Mouse (Mus musculus): ENCODE measurements around the gene Elovl5.
"Not testable (repeated sequence)": the region's sequence is repeated elsewhere in the genome, so short reads cannot be mapped to it uniquely, and the experiment has no call there.

The Elovl5 gene

GRCm38 (mm10) chr9:77991650-77992049, 74.5 kb downstream of the Elovl5 start:
- intact Hi-C loops (cut with DNase I) = no loop called here

- intact Hi-C loops (cut with DNase I) = no loop called here
Measured at GRCm38 (mm10) chr9:77992276-77992675, 75.1 kb downstream of the Elovl5 start.

GRCm38 (mm10) chr9:77993101-77993500, 75.9 kb downstream of the Elovl5 start:
- intact Hi-C loops (cut with DNase I) = no loop called here

DNA sequence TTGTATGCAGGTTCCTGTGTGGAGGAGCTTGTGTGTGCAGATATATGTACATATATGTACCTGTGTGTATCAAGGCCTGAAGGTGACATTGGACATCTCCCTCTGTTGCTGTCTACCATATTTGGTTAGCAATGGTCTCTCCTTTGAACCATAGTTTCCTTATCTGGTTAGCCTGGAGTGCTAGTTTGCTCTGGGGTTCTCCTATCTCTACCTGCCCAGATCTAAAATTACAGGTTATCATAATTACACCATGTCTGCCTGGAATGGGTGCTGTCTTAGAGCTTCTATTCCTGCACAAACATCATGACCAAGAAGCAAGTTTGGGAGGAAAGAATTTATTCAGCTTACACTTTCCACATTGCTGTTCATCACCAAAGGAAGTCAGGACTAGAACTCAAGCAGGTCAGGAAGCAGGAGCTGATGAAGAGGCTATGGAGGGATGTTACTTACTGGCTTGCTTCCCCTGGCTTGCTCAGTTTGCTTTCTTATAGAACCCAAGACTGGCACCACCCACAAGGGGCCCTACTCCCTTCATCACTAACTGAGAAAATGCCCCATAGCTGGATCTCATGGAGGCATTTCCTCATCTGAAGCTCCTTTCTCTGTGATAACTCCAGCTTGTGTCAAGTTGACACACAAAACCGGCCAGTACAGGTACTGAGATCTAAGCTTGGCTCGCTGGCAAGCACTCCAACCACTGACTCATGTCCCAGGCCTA, 76.5 kb downstream of the Elovl5 start:
- intact Hi-C loops (cut with DNase I) = not testable (repeated sequence)

DNA sequence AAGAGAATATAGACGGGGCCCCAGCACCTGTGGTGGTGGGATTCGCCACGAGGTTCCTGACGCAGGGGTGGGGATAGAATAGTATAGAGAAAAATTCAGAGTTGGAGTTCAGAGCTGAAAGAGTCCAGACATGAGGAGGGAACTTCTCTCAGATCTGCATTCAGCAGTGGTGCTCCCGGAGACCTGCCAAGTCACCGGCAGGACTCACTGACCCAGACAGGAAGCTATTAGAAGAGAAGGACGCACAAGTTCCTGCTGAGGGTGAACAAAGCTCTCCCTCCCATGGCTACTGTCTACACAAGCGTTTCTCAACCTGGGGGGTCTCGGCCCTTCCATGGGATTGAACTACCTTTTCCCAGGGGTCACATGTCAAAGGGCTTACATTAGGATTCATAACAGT, 78.1 kb downstream of the Elovl5 start:
- intact Hi-C loops (cut with DNase I) = no loop called here

DNA sequence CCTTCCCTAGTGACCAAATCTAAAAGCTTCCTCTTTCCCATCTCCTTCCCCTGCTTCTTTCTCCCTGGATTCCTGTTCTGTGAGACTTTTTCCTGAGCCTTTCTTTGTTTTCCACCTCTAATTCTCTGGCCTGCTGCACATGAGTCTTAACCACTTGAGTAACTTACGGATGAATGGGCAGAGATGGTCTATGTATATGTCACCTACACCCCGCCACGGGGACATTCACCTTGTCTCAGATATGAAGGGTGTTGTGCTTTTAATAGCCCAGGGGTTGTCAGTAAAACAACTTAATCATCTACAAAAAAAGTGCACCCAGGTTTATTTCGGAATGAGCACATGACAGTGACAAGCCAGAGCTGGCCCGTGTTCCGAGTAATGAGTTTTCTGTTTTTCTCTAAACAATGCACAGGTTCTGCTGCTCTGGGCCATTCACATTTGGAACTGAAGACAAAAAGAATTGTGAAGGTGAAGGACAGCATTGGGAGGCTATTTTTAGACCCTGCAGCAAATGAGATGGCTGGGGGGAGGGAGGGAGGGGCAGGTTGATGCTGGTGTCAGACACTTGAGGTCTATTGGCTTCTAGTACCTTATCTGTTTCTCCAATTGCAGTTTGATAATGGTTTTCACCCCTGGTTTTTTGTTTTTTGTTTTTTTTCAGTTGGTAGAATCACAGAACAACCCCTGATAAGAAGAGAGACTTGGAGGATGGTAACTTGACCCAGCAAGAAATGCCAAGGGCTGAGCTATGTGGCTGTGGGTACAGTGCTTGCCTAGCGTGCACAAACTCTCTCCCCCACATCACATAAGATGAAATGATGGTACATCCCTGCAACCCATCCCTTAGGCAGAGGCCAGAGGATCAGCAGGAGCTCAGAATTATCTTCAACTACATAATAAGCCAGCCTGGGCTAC, 83.7 kb downstream of the Elovl5 start:
- intact Hi-C loops (cut with DNase I) = loop anchor here (5.0 kb wide), 1 partner anchor 34 kb away; no protein-coding TSS in a partner anchor

GRCm38 (mm10) chr9:78003278-78003677, 86.1 kb downstream of the Elovl5 start:
- intact Hi-C loops (cut with DNase I) = loop anchor here (5.0 kb wide), 1 partner anchor 36 kb away; no protein-coding TSS in a partner anchor

DNA sequence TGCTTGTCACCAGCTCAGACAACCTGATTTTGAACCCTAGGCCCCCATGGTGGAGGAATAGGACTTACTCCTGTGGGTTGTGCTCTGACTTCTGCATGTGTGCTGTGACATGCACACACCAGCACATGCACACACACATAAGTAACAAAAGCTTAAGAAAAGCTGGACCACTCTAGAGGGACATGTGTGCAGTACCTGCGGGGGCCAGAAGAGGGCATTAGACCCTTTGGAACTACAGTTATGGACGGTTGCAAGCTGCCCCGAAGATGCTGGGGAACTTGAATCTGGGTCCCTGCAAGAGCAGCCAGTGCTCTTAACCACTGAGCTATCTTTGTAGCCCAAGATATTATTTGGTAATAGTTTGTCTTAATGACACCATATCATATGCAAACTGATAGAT, 88.3 kb downstream of the Elovl5 start:
- intact Hi-C loops (cut with DNase I) = loop anchor here (5.0 kb wide), 2 partner anchors 88 to 198 kb away; partner anchors contain the start of gene Elovl5

- intact Hi-C loops (cut with DNase I) = loop anchor here (5.0 kb wide), 2 partner anchors 89 to 199 kb away; partner anchors contain the start of gene Elovl5
Measured at GRCm38 (mm10) chr9:78006209-78007001, 89.2 kb downstream of the Elovl5 start.

DNA sequence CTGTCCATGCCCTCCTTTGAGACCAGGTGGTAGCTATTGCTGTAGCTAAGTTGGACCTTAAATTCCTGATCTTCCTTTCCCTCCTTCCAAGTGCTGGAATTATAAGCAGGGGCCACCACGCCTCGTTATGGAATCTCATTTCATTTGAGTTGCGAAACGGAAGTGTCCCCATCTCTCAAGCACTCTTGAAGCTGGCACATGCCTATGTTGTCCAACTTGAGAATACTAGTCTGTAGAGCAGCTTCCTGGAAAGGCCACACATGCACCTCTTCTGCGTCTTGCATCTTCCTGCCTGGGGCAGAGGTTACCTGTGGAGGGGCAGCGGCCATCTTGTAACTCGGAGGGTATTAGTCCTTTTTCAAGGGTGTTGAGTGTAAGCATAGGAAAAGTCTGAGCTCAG, 92.2 kb downstream of the Elovl5 start:
- intact Hi-C loops (cut with DNase I) = loop anchor here (5.0 kb wide), 2 partner anchors 92 to 202 kb away; partner anchors contain the start of gene Elovl5

- intact Hi-C loops (cut with DNase I) = no loop called here
Measured at GRCm38 (mm10) chr9:78010187-78010586, 93.0 kb downstream of the Elovl5 start.

- intact Hi-C loops (cut with DNase I) = no loop called here
Measured at GRCm38 (mm10) chr9:78010707-78011106, 93.5 kb downstream of the Elovl5 start.

DNA sequence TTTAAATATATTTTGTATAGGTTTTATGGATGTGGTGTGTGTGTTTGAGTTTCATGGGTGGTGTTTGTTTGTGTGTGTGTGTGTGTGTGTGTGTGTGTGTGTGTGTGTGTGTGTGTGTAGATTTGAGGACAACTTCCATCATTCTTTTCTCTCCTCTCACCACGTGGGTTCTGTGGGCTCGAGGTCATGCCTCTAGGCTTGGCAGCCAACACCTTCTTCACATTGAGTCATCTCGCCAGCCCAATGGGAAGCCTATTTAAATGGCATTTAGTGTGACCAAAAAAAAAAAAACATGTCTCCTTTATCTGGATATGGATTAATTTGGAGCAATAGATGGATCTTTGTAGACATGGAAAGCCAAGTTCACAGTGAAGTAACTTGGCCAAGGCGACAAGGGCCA, 94.9 kb downstream of the Elovl5 start:
- intact Hi-C loops (cut with DNase I) = no loop called here

DNA sequence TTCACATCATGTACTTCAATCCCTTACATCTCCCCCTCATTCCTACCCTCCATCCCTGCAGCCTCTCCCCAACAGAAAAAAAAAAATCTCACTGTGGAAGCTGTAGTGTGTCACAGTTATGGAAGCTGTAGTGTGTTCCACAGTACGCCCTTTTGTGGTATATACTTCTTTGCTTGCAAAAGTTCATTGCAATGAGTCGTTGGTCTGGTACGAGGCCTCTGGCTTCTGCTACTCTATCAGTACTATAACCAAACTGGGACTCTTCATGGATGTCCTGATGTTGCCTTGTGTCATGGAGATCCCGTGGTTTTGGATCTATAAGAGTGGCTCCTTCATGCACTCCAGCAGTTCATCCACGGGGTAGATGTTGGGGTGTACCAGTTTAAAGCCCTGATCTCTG, 95.5 kb downstream of the Elovl5 start:
- intact Hi-C loops (cut with DNase I) = no loop called here

DNA sequence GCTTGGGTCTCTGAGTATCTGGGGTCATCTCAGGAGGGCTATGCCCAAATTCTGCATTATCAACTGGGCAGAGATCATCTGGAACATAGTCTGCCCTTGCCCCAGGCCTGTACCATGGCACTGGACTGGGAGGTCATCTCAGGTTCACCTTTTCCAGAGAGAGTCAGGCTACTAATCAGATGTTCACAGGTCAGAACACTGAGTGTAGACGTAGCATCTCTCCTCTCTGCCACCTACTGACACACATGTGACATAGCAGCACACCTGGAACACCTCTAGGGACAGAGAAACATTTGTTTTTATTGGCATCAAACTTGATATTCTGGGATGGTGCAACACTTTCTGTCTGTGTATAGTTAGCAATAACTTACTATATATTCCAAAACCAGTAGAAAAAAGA, 96.6 kb downstream of the Elovl5 start:
- intact Hi-C loops (cut with DNase I) = no loop called here

DNA sequence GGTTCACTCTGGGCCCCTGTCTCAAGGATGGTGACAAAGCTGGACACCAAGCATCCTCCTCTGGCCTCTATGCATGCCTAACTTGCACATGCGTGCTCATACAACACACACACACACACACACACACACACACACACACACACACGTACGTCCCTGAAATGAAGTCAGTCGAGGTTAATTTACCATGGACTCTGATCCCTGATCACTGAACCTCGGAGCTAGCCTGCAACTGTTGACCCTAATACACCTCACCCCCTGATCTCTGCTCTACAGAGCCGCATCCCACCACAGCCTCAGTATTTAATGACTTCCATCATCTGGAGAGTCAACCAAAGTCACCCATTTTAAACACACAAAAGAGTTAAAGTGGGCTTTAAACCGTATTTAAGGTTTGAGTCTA, 98.7 kb downstream of the Elovl5 start:
- intact Hi-C loops (cut with DNase I) = no loop called here

DNA sequence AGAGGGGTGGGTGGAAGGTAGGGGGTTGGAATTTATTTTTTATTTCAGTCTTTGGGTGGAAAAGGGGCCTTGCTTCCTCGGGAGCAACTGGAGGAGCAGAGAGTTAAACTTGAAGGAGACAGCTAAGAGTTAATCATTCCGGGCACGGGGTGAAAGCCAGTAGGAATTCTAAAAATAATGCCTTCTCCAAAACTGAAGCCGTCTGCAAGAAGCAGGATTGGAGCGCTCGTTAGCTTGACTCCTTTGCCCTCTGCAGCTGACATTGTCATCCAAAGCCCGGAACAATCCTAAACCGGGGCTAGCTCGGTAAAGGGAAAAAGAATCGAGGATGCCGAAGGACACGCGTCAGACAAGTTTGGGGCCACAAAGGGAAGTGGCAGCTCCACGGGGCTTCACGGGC, 99.1 kb downstream of the Elovl5 start:
- intact Hi-C loops (cut with DNase I) = no loop called here

GRCm38 (mm10) chr9:78021256-78021655, 104.1 kb downstream of the Elovl5 start:
- intact Hi-C loops (cut with DNase I) = no loop called here

GRCm38 (mm10) chr9:78022187-78022945, 105.2 kb downstream of the Elovl5 start:
- intact Hi-C loops (cut with DNase I) = no loop called here

- intact Hi-C loops (cut with DNase I) = loop anchor here (2.0 kb wide), 1 partner anchor 218 kb away; no protein-coding TSS in a partner anchor
Measured at GRCm38 (mm10) chr9:78024823-78025222, 107.7 kb downstream of the Elovl5 start.
